Mouse (Mus musculus) C2C12 (cell line): ENCODE measurements at regions not wholly inside any gene's neighbourhood (a gene's known extent, or its start where the extent isn't known, plus 50 kb on each side); places are given as distances from the start of the nearest gene placed in this dataset.

Experiments used
- CEBPB ChIP-seq: IDR thresholded peaks from one replicate; pipeline ENCODE4 v1.6.1; 2011; ENCODE audit warnings: low read depth, mild to moderate bottlenecking, control low read depth, moderate library complexity
- CTCF ChIP-seq: IDR thresholded peaks from one replicate; pipeline ENCODE4 v1.5.1; 2011; ENCODE audit not compliant: control insufficient read depth, insufficient read depth, insufficient read length
- MAX ChIP-seq: IDR thresholded peaks from one replicate; pipeline ENCODE4 v1.6.1; 2011; ENCODE audit warnings: mild to moderate bottlenecking, control low read depth
- MYOG ChIP-seq: IDR thresholded peaks from one replicate; pipeline ENCODE4 v1.6.1; 2011; ENCODE audit not compliant: control insufficient read depth, insufficient read length; ENCODE audit errors: extremely low read depth

DNA sequence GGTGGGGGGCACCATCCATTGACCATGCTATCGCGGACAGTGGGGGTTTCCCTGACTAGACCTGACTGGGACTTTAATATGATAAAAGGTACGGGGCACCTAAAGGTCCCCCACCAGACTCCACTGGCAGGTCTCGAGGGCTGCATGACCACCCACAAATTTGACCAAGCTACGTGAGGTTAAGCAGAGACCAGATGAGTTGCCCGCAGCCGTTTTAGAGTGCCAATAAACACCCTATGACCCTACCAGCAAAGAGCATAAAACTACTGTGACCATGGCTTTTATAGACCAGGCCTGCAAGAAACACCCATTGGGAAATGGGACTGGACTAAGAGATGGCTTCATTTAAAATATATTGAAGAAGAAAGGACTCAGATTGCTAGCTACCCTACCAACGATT is 96.7 kb upstream of the Fbxo11 start:
- TF ChIP-seq CEBPB (no peak), MAX (no peak), CTCF (no peak), MYOG (no peak)
